Mouse (Mus musculus) spleen, adult 2 months (tissue): ENCODE data around the gene Ulk4.

Experiments used
- CTCF ChIP-seq: fragments of 200-500 bp; IDR thresholded peaks from 2 replicates; pipeline ENCODE4 v1.5.1; 2011; ENCODE audit warnings: mild to moderate bottlenecking, inconsistent platforms; ENCODE audit not compliant: insufficient read depth, insufficient read length, insufficient replicate concordance; ENCODE audit errors: extremely low read depth
- POLR2A ChIP-seq: fragments of 200-500 bp; IDR thresholded peaks from 2 replicates; pipeline ENCODE4 v1.6.1; 2011; ENCODE audit warnings: low read depth, low read length, inconsistent platforms

DNA sequence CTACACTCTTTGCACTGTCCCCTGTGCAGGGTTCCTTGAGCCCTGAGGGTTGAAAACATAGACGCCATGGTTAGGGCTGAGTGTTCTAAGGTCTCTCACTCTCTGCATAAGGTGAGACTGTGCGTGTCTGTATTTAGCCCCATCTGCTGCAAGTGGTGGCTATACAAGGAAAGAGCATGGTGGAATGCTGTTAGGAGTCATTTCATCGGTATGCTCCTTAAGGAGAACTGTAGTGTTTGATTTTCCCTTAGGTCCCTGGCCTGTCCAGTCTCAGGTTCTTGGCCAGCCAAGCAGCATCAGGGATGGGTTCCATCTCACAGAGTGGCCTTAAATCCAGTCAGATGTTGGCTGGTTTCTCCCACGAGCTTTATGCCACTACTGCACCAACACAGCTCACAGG is 362.6 kb downstream of the Ulk4 start:
- no peak for TF ChIP-seq CTCF
- no peak for TF ChIP-seq POLR2A
